Mouse (Mus musculus) E14TG2a.4 (cell line): ENCODE results near the gene Umad1.

ENCODE experiments used
- CTCF ChIP-seq: conservative IDR thresholded peaks from 2 replicates; pipeline ENCODE4 v1.5.1; 2014; ENCODE audit warnings: low read length
- NANOG ChIP-seq: IDR thresholded peaks from 2 replicates; pipeline ENCODE4 v1.6.1; 2014; ENCODE audit warnings: borderline replicate concordance, low read length, mixed read lengths
- POU5F1 ChIP-seq: IDR thresholded peaks from 2 replicates; pipeline ENCODE4 v1.6.1; 2014; ENCODE audit warnings: low read length, borderline replicate concordance

DNA sequence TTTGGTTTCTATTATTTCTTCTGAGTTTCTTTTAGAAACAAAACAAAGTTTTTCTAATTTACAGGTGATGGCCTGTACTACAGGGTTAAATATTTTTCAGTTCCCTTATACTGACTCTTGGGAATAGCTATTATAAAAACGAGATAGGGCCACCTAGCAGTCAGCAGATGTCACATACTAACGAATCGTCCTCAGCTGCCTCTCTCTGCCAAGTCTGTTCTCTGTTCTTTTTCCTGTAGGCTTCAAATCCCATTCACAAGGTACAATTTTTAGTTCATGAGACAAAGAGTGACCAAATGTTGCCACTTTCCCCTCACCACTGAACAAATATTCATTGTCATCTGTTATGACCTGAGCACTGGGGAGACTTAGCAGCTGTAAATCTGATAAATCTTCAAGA, 244.9 kb downstream of the Umad1 start:
- no peak for TF ChIP-seq CTCF
- TF ChIP-seq POU5F1: no peak
- no peak for TF ChIP-seq NANOG
